Mouse (Mus musculus) stomach, postnatal 0 days (tissue): ENCODE data around the gene Srebf2.

Experiments
- CTCF ChIP-seq: IDR thresholded peaks from 2 replicates; pipeline ENCODE4 v1.5.1; 2016; ENCODE audit warnings: antibody characterized with exemption, low read depth, mild to moderate bottlenecking, moderate library complexity
- EP300 ChIP-seq: optimal IDR thresholded peaks from 2 replicates; pipeline ENCODE3; 2016; ENCODE audit warnings: antibody characterized with exemption

DNA sequence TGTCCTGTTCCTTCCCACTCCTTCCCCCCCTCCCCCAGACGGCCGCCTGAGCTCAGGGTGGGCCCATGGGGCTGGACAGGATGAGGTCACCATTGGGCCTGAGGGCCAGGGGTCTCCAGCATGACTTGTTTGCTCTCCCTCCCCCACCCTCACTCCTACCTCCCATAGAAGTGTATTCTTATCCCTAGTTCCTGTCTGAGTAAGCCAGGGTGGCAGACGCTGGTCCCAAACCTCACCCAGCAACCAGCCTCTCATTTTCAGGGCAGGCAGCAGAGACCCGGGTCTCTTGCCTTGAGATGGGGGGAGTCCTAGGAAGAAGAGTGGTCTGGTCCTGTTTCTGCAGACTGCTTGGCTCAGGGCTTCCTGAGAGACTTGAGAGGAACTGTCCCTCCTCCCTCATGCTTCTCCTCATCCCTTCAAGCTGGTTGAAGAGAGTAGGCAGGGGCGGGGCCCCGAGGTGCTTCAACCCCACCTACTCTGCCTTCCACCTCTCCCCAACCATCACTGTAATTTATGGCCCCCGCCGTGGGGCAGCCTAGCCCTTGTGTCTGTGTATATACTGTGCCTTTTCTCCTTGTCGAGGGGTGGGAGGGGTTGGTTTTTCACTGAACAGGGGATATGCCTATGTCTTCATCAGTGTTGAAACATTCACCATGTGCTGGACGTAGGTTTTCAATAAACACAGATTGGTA, 57.8 kb downstream of the Srebf2 start:
- TF ChIP-seq CTCF (no peak), EP300 (no peak)
